Mouse (Mus musculus) MN1 (cell line): ENCODE results near the gene Il21r.

Experiments
- DNase-seq: peaks from one replicate; pipeline ENCODE4 v3.0.0-alpha.2; 2016; ENCODE audit warnings: low spot score

Il21r gene

DNA sequence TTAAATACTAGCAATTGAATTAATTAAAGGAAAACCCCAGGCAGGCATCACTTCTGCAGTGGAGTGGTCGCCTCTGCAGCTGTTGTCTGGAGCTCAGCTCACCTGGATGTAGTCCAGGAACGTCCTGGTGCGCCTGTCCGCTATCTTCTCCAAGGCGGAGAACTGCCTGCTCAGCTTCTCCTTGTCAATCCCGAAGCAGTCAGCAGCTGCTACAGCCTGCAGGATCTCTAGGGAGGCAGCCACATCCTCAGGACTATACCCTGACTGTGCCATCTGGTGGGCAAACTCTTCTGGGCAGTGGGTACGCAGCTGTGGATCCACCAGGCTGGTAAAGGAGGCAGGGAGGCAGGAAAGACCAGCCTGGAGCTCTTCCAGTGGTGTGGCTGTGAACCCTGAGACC, 42.2 kb downstream of the Il21r start:
- DNase-seq = peak; percentile 27

DNA sequence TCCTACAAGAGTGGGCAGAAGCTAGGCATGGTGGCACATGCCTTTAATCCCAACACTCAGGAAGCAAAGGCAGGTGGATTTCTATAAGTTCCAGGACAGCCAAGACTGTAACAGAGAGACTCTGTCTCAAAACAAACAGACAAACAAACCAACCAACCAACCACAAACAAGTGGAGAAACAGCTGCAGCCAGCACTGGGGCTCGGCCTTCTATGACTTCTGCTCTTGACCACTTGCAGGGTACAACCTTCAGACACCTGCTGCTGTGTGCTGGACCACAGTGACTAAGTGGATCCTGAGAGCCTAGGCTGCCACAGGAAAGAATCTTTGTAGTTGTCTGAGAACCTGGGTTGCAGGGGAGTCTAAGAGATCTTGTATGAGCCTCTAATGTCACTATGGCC, 45.8 kb downstream of the Il21r start:
- no peak for DNase-seq

DNA sequence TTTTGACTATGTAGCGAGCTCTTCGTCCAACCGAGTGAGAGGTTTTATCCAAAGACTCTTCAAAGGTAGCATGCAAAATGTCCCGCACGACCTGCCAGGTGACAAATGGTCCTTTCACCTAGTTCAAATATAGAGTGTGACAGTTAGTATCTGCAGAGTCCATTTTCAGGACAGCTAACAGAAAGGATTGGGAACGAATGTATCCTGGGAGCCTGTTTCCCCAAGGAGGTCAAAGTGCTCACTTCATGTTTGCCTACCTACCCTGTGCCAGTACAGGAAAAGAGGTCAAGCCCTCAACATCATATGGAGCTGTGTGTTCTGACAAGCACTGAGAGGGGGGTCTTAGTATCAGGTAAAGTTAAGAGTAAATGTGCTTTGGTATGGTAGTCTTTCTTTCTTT, 54.3 kb downstream of the Il21r start:
- no peak for DNase-seq

DNA sequence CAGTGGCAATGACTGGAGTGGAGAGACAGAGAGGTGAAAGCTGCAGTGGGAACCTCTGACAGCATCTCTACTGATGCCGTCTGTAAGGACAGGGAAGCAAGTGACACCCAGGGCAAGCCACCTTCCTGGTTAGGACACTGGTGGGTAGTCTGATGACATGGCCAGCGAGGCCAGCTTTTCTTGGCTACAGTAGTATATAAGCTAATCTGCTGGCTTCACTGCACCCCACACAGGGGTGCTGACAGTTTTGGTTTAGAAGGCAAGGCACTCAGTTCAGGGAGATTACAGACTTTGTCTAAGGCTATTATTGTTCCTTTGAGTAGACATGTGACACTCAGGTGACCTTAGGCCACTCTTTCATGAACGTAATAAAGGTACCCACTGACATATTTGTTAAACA, 60.4 kb downstream of the Il21r start:
- no peak for DNase-seq

DNA sequence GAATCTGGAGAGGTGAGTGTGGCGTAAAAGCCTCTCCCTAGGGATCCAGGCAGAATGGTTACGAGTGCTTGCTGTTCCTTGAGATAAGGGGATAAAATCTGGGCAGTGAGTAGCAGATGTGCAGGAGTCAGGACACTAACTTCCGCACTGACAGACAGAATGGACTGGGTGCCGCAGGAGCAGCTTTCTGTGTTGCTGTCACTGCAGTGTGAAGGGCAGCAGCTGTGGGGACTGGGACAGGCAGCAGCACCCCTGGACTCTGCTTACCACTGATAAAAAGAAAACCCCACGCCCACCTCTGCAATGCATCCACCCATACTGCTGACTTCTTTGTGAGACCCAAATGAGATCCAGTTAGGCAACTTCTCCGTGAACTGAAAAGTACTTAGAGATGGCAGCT, 67.6 kb downstream of the Il21r start:
- DNase-seq = no peak

DNA sequence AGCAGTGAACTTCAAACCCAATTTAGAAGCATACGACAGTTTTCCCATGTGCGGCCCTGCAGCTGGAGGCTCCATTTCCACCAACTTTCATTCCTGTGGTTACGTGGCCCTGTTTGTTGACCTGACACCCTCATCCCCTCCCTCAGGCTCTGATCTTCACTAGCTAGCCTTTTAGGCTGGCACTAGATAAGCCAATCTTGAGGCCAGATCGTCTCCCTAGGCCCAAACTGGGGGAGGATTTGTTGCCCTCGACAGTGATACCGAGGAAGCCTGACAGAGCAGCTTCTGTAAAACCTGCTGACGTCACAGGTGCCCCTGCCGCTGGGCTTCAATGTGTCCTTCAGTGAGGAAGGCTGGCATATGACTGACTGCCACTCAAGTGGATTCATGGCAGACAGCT, 68.2 kb downstream of the Il21r start:
- no peak for DNase-seq

DNA sequence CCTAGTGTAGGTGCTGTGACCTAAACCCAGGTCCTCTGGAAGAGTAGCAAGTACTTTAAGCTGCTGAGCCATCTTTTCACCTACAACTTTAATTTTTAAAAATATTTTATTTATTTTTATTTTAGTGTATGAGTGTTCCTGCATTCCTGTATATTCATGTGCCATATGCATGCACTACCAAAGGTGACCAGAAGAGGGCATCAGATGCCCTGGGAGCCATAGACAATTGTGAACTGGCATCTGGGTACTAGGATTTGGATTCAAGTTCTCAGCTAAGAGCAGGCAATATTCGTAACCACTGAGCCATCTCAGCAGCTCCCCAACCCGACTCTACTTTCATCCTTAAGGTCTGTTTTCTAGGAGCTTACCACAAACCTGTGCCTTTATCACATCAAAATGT, 71.7 kb downstream of the Il21r start:
- DNase-seq = peak; percentile 36

DNA sequence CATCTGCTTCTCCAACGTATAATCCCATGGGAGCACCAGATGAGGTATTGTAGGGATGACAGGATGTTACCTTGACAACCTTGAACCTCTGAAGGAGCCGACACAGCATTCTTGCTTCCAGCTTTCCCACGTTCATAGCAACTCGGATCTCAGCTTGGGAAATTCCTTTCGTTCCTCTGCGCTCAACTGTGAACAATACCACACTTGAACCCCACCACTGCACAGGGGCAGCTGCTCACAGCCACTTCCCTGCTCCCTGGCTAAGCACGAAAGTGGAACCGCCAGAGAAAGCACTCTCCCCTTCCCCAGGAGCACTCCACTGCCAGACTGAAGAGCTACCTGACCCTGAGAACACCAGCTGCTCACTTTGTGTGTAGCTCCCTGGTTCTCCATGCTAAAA, 75.5 kb downstream of the Il21r start:
- no peak for DNase-seq

DNA sequence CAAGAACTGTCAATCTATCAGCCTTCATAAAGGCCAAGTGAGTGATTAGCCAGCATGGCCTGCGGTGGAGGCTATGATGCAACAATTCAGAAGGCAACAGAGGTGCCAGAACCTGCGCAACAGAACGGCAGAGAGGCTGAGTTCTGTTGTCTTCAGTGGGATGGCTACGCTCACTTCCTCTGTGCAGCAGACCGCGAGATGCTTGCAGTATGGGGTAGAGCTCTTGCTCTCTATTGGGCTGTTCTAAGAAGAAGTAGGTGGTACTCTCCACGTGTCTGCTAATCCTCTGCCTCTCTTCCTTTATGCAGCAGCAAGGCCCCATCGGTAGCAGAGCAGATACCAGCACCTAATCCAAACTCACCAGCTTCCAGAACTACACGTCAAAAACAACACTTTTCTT, 76.7 kb downstream of the Il21r start:
- DNase-seq = no peak
